Mouse (Mus musculus): Measurements from ENCODE around the gene Dtnbp1. TPM values are rescaled to one million over a fixed set of nuclear protein-coding genes. Genes with fewer than 3 reads are reported as not detected.

Gene Dtnbp1
- total and polyA plus RNA-seq, 3 experiments: 24.2 to 59.5 TPM; not detected in 1

DNA sequence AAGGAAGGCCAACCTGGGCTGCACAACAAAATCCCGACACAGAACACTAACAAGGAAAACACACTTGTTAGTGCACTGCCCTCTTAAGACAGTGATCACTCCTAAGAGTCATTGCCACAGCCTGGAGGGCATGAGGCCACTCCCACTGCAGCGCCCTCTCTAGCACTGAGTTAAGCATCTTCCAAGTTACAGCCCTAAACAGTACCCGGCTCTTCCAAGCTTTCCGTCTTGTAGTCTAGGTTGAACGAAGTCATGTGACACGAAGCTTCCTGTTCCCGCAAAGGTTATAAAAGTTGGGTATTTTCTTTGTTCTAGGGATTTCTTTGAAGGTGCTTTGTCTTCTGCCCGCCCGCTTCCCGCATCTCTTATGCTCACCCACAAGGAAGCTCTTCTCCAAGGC, 22.9 kb upstream of the Dtnbp1 start:
- Histone ChIP-seq H3K79me2 (ENCODE audit: control insufficient read depth, insufficient read depth, low read length, poor library complexity) (no peaks in the 10 kb centered on the region), H3K27ac (ENCODE audit: control insufficient read depth, low read depth, low read length) (no peak overlapping the region), H3K4me3 (ENCODE audit: control insufficient read depth in 1 of 2, insufficient read depth in 1 of 2, low read depth in 2 of 2, low read length in 2 of 2) (no peak overlapping the region), H3K4me1 (ENCODE audit: control insufficient read depth in 1 of 2, insufficient read depth in 2 of 2, low read length in 2 of 2) (no peaks in the 10 kb centered on the region), H3K9me3 (replicated peaks; ENCODE audit: insufficient read depth, low read length) (no peaks in the 10 kb centered on the region), H3K36me3 (ENCODE audit: control insufficient read depth in 1 of 2, insufficient read depth in 2 of 2, low read length in 2 of 2) (no peaks in the 10 kb centered on the region), H3K27me3 (ENCODE audit: control insufficient read depth in 1 of 2, insufficient read depth in 2 of 2, low read length in 2 of 2) (no peaks in the 10 kb centered on the region), H3K9ac (ENCODE audit: control insufficient read depth, low read depth, low read length, poor library complexity, severe bottlenecking) (no peak overlapping the region)
- DNase-seq (ENCODE audit: low read depth, low spot score): no peak
- no peak for TF ChIP-seq SMC3 (IDR thresholded peaks at IDR 0.05; ENCODE audit: low read depth, low read length)
- TF ChIP-seq ZNF384 (IDR thresholded peaks at IDR 0.05; ENCODE audit: low read depth, low read length): no peak
- TF ChIP-seq GATA1 (IDR thresholded peaks at IDR 0.05; ENCODE audit: low read depth, low read length): no peak
- no peak for TF ChIP-seq ETS1 (IDR thresholded peaks at IDR 0.05; ENCODE audit: low read depth, low read length)
- TF ChIP-seq ZMIZ1 (IDR thresholded peaks at IDR 0.05; ENCODE audit: low read depth, low read length): no peak
- TF ChIP-seq CHD2 (IDR thresholded peaks at IDR 0.05; ENCODE audit: low read length): no peak
- TF ChIP-seq CTCF (IDR thresholded peaks at IDR 0.05 in 2 of 3, conservative IDR thresholded peaks at IDR 0.05 in 1 of 3; ENCODE audit: control insufficient read depth in 1 of 3, insufficient read depth in 1 of 3, low read depth in 2 of 3, low read length in 3 of 3, poor library complexity in 1 of 3, severe bottlenecking in 1 of 3): no peak
- no peak for TF ChIP-seq MXI1 (IDR thresholded peaks at IDR 0.05; ENCODE audit: low read depth, low read length)
- no peak for TF ChIP-seq MEF2A (IDR thresholded peaks at IDR 0.05; ENCODE audit: extremely low read depth, insufficient replicate concordance, low read depth, low read length, poor library complexity, severe bottlenecking)
- no peak for TF ChIP-seq E2F4 (IDR thresholded peaks at IDR 0.05; ENCODE audit: borderline replicate concordance, low read depth, low read length)
- TF ChIP-seq ZKSCAN1 (IDR thresholded peaks at IDR 0.05; ENCODE audit: low read depth, low read length): no peak
- no peak for TF ChIP-seq MYB (IDR thresholded peaks at IDR 0.05; ENCODE audit: low read depth, low read length)
- no peak for TF ChIP-seq TCF12 (IDR thresholded peaks at IDR 0.05; ENCODE audit: low read depth, low read length)

DNA sequence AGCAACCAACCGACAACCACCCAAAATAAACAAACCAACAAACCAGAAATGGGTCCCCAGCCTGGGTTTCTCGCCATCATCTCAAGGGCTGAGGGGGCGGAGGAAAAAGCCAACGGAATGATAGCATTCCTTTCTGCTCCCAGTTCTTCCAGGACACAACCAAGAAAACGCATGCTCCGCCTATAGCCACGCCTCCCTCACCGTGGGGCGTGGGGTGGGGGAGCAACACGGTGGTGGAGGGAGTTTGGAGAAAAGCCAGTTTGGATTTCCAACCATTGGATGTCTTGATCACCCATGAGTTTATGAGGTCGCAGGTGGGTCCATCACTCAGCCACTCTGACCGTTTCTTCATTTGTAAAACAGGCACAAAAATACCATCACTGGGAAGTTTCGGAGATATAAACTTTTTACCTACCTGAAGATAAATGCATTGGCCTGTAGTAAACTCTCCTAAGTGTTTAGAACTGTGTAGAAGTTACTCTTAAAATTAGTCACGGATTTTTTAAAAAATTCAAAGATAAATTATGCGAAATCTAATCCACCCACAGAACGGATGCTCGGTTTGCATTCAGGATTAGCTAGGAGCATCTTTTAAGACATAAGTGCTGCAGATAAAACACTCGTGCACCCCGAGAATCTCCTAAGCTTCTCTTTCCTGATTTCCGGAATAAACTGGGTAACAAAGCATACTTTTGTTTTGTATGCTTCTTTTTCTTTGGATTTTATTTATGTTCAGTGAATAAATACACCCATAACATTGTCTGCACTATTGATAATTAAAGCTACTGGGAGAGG, 21.6 kb upstream of the Dtnbp1 start:
- Histone ChIP-seq H3K9ac (ENCODE audit: control insufficient read depth, low read depth, low read length, poor library complexity, severe bottlenecking) (no peak overlapping the region), H3K79me2 (ENCODE audit: control insufficient read depth, insufficient read depth, low read length, poor library complexity) (no peaks in the 10 kb centered on the region), H3K27me3 (ENCODE audit: control insufficient read depth in 1 of 2, insufficient read depth in 2 of 2, low read length in 2 of 2) (no peaks in the 10 kb centered on the region), H3K36me3 (ENCODE audit: control insufficient read depth in 1 of 2, insufficient read depth in 2 of 2, low read length in 2 of 2) (no peaks in the 10 kb centered on the region), H3K4me3 (ENCODE audit: control insufficient read depth in 1 of 2, insufficient read depth in 1 of 2, low read depth in 2 of 2, low read length in 2 of 2) (no peak overlapping the region), H3K9me3 (replicated peaks; ENCODE audit: insufficient read depth, low read length) (no peaks in the 10 kb centered on the region), H3K27ac (ENCODE audit: control insufficient read depth, low read depth, low read length) (no peak overlapping the region), H3K4me1 (ENCODE audit: control insufficient read depth in 1 of 2, insufficient read depth in 2 of 2, low read length in 2 of 2) (no peaks in the 10 kb centered on the region)
- no peak for TF ChIP-seq SMC3 (IDR thresholded peaks at IDR 0.05; ENCODE audit: low read depth, low read length)
- no peak for TF ChIP-seq ZKSCAN1 (IDR thresholded peaks at IDR 0.05; ENCODE audit: low read depth, low read length)
- no peak for TF ChIP-seq JUND (IDR thresholded peaks at IDR 0.05; ENCODE audit: low read depth, low read length)
- TF ChIP-seq NELFE (IDR thresholded peaks at IDR 0.05; ENCODE audit: low read depth, low read length): no peak
- TF ChIP-seq CHD1 (IDR thresholded peaks at IDR 0.05; ENCODE audit: low read depth, low read length): no peak
- no peak for TF ChIP-seq ELF1 (IDR thresholded peaks at IDR 0.05; ENCODE audit: low read depth, low read length)
- TF ChIP-seq TBP (IDR thresholded peaks at IDR 0.05; ENCODE audit: low read depth, low read length): no peak
- TF ChIP-seq TAL1 (IDR thresholded peaks at IDR 0.05; ENCODE audit: low read length): no peak
- TF ChIP-seq MYB (IDR thresholded peaks at IDR 0.05; ENCODE audit: low read depth, low read length): no peak
- TF ChIP-seq ETS1 (IDR thresholded peaks at IDR 0.05; ENCODE audit: low read depth, low read length): no peak
- TF ChIP-seq USF2 (IDR thresholded peaks at IDR 0.05; ENCODE audit: borderline replicate concordance in 1 of 2, insufficient read depth in 1 of 2, low read depth in 1 of 2, low read length in 2 of 2): no peak
- no peak for TF ChIP-seq KAT2A (conservative IDR thresholded peaks at IDR 0.05; ENCODE audit: low read depth, low read length)
- TF ChIP-seq RAD21 (IDR thresholded peaks at IDR 0.05; ENCODE audit: low read depth, low read length): no peak
- TF ChIP-seq EP300 (IDR thresholded peaks at IDR 0.05; ENCODE audit: low read depth in 1 of 2, low read length in 2 of 2): no peak
- TF ChIP-seq USF1 (IDR thresholded peaks at IDR 0.05; ENCODE audit: low read depth, low read length): no peak
- TF ChIP-seq BHLHE40 (IDR thresholded peaks at IDR 0.05; ENCODE audit: borderline replicate concordance, low read depth, low read length): no peak
- TF ChIP-seq E2F4 (IDR thresholded peaks at IDR 0.05; ENCODE audit: borderline replicate concordance, low read depth, low read length): no peak
- TF ChIP-seq POLR2AphosphoS5 (IDR thresholded peaks at IDR 0.05; ENCODE audit: borderline replicate concordance, low read depth, low read length): no peak
- no peak for DNase-seq (ENCODE audit: low read depth, low spot score)
